Mouse (Mus musculus) stomach, postnatal 0 days (tissue): ENCODE data around the gene Gm10471.
"Not testable (repeated sequence)": the region's sequence is repeated elsewhere in the genome, so short reads cannot be mapped to it uniquely, and the experiment has no call there.

ENCODE experiments used
- CTCF ChIP-seq: IDR thresholded peaks from 2 replicates; pipeline ENCODE4 v1.5.1; 2016; ENCODE audit warnings: antibody characterized with exemption, low read depth, mild to moderate bottlenecking, moderate library complexity
- EP300 ChIP-seq: optimal IDR thresholded peaks from 2 replicates; pipeline ENCODE3; 2016; ENCODE audit warnings: antibody characterized with exemption

- TF ChIP-seq EP300, CTCF: not testable (repeated sequence)
Measured at GRCm38 (mm10) chr5:26039458-26039857, 49.6 kb downstream of the Gm10471 start, which contains the start of gene Speer4a.
